Mouse (Mus musculus) lung, postnatal 14 days (tissue): Measurements from ENCODE around the gene Lamp1.

Experiments used
- DNase-seq: peaks from one replicate; pipeline ENCODE4 v3.0.0; 2021

Lamp1 gene

DNA sequence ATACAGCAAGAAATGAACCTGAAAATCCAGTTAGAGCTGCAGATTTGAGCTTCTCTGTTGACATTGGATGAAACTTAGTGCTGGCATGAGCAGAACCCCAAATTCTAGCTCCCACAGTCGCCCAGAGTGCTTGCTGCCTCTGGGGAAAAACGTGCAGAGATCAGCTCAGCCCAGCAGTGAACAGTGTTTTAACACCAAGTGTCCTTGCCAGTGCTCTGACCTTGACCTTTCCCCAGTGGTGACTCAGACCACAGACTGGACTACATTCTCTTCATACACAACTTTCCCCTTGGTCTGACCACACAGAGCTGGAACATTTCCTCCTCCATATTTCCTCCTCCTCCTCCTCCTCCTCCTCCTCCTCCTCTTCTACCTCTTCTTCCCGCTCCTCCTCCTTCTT is 43.1 kb downstream of the Lamp1 start:
- DNase-seq = no peak

DNA sequence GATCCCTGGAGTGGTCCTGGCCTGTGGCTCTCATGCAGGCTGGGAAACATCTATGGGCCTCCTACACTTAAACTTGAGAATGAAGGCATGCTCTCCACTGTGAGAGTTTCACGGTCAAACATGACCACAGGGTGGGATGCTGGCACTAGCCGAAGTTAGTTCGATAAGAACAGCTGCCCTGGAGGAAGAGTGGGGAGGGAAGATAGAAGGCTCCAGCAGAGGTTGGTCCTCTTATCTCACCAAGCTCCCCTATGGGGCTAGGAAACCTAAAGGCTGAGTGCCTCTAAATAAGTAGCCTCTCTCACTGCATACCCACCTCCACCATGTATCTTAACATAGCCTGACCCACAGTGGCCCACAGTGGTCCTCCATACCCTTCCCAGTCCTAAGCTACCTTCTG is 43.8 kb downstream of the Lamp1 start:
- no peak for DNase-seq

DNA sequence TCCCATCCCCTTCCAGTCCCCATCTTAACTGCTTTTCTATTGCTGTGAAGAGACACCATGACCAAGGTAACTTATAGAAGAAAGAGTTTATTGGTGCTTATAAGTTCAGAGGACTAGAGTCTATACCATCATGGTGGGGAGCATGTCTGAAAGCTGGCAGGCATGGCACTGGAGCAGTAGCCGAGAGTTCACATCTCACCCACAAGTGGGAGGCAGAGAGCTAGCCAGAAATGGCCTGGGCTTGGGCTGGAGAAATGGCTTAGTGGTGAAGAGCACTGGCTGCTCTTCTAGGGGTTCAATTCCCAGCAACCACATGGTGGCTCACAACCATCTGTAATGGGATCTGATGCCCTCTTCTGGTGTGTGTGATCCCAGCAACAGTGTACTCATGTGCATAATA is 44.5 kb downstream of the Lamp1 start:
- DNase-seq = no peak

DNA sequence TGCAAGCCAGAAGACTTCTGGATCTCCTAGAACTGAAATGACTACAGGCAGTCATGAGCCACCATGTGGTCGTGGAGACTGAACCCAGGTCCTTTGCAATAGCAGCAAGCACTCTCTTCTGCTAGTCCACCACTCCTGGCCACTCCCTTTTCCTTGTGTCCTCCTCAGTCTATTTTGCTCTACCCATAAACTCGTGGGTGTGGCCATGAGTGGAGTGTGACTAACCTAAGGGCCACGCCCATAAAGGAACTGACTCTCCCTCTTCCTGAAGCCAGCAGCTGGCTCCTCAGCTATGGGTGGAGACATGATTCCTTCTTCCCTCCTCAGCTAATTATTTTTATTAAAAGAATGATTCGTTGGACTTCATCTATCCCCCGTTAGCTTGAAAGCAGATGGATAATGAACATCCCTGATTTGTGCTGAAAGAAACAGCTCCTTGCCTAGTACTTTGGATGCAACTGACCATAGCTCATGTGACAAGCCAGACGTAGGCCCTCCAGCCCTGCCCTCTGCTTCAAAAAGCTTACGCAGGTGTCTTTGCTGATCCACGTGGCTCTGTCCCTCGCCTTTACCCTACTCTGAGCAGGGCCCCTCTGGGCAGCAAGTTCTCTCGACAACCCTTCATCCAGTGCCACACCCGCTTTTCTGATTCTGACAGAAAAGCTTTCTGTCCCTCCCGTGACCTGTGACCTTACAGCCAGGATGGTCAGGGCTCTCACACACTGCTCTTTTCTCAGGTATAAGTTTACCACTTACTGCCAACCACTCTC is 45.6 kb downstream of the Lamp1 start:
- peak; percentile 41 for DNase-seq

DNA sequence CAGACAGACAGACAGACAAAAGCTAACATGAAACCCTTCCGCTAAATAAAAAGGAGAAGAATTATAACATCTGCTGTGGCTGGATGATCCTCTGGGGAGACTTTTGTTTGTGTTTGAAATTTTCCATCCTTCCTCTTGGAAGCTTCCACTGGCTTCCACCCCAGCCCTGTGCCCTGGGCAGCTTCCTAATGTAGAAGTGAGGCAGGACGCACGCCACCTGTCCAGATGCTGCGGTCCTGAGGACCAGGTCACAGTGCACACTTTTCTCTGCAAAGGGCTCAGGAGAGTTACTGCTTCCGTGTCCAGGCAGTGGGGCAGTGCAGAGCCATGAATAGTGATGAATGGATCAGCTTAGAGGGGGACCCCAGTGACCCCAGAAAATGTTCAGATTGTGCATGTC is 46.4 kb downstream of the Lamp1 start:
- DNase-seq = peak; percentile 47

DNA sequence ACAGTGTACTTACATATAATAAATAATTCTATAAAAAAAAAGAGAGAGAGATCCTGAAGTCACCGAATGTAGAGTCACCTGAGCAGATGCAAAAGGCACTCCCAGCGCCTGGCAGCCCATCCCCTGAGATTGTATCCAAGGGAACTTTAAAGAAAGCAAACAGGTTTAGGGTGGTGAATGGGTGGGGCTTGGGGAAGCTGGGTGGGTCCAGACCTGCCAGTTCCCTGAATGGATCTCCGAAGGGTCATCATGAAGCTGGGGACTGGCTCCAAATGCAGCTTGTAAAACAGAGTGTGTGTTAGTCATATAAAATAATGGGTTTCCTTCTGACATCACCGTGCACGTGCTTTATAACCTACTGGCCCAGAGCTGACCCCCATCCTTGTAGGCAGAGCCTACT is 47.3 kb downstream of the Lamp1 start:
- DNase-seq = no peak

DNA sequence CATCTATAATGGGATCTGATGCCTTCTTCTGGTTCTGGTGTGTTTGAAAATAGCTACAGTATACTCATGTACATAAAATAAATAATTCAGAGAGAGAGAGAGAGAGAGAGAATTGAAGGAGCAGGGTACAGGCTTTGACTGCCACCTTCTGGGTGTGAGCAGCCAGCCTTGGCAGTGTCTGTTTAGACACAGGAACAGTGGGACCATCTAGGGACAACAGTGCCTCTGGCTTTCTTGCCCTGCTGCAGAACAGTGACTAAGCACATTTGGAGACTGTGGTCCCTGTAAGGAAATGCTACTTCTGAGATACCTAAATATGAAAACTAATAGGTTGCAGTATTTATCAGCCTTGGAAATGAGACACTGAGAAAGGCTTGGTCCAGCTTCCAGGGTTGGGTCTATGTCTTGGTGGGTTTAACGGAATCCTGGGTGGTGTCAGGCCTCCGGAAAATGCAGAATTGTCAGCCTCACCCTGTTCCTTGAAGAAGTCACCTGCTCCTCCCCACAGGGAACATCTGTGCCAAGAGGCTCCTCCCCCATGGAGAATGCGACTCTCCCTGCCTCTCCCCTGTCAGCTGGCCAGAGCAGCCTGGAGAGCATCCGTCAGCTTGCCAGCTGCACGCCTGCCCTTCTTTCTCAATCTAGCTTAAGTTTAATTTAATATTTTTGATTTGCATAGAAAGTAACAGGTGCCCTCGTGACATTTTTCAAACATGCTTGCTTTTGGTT is 49.8 kb downstream of the Lamp1 start:
- DNase-seq = peak; percentile 37

DNA sequence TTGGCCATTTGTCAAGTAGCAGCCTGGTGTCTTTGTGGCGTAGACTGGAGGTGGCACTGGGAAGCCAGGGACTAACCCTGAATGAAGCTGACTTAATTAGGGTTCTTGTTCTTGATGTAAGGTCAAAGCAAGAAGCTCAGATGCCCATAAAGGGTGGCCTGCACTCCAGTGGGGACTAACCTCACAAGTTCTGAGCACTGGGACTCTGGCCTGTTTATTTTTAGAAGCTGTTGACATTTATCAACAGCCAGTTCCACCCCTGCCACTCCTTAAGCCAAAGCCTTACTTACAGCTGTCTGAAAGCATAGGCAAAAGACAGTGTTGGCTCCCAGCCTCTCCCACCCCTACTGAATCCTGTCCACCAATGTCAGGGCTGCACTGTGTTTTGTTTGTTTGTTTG is 50.8 kb downstream of the Lamp1 start:
- peak; percentile 18 for DNase-seq

DNA sequence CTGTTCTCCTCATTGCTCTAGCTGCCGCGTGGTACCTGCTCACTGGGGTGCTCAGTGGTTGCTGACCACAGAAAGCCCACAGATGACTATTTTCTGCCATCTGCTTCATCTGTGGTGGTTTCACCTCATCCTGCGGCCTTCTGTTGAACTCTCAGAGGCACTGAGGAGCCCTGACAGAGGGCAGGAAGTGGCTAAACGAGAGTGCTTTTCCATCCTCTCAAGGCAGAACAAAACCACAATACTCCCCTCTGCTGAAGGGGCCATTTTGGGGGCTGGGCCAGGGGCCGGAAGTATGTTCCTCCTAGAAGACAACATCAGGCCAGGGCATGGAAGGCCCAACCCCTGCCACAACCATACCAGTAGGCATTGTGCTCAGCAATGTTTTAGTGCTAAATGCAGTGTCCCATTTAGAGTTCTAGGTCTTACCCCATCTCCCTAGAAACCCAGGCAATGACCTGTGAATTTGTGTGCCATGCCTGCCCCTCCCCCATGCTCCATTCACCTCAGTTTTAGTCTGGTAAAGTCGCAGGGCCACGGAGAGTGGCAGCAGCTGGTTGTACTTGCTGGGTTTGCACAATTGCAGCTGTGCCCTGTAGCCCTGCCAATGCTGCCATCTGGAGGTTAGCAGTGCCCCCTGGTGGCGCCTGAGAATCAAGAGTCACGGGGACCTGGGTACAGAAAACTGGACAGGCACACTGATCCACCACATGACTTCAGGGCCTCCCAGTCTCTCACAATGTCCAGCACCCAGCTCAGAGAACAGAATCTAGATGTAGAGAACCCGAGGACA is 54.7 kb downstream of the Lamp1 start:
- peak; percentile 95 for DNase-seq

DNA sequence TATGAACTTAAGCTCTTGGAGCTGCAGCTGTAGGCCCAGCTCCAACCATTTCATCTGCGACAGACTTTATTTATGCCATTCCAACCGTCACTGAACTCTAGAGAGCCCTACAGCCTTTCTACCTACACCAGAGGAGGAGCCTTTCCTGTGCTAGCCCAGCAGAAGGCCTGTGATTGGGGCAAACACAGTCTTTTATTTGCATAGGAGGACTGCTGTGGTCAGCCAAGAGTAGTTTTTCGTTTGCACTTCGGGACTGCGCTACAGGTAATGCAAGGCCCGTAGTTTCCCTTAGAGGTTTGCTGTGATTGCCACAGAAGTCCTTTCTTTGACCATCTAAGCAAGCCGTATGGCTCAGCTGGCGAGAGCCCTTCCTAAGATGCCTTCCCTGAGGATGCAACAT is 57.4 kb downstream of the Lamp1 start:
- no peak for DNase-seq

DNA sequence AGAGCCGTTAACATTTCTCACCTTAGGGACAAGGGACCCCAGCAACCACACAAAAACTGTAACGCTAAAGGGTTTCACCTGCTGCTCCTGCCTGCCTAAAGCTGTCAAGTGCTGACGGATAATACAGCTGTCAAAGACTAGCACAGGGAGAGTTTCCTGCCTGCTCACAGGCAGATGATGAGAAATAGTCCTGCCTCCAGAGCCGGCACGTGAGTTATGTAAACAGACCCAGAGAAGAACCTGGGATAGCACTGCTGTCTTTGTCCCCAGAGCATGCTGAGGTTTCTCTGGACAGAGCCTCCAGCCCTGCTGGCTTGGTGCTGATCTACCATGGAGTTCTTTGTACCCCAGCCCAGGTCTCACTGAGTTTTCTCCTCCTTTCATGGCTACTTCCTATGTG is 58.1 kb downstream of the Lamp1 start:
- no peak for DNase-seq

DNA sequence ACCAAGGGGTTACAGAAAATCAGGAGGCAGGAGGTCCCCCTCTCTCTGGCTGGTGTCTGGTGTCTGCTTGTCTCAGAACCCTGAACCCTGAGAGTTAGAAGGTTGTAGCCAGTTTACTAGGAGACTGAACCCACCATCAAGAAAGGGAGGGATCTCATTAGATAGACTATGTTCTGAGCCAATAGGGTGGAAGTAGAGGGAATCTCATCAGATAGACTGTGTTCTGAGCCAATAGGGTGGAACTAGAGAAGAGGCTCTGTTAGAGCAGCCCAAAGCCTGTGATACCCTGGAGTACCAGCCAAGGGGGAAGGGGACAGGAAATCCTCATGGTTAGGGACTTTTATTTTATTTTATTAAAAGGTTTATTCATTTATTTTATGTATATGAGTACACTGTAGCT is 59.0 kb downstream of the Lamp1 start:
- no peak for DNase-seq

DNA sequence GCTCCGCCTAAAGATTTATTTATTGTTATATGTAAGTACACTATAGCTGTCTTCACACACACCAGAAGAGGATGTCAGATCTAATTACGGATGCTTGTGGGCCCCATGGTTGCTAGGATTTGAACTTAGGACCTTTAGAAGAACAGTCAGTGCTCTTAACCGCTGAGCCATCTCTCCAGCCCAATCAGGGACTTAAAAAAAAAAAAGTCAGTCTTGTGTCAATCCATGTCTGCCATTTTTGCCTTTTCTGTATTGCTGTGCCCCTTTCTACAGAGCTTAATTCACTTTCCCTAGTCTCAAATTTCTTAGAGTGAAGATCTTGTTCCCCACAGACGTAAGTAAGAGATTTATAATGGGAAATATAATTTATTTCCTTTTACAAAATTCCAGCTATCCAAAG is 59.5 kb downstream of the Lamp1 start:
- DNase-seq = no peak

DNA sequence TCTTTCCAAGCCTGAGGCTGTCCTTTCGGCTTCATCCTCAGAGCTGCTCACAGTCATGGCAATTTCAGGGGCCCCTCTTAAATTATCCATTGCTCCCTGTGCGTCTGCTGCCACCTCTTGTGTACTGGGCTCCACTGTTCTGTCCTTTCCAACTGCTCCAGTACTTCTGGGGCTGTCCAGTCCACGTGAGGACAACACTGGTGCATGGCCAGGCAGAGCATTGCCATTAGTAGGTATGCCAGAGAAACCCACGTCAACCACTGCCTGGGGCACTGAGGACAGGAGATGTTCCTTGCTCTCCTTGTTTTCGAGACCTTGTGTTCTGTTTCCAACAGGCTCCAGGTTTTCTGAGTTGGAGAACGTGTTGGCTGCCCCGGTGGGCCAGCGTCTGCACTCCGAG is 65.5 kb downstream of the Lamp1 start:
- no peak for DNase-seq
